Mouse (Mus musculus): ENCODE data around the gene Grin2c. TPM values are rescaled to one million over a fixed set of nuclear protein-coding genes. Genes with fewer than 3 reads are reported as not detected.

Gene Grin2c
- polyA plus RNA-seq, 1 experiment: 55.1 TPM

DNA sequence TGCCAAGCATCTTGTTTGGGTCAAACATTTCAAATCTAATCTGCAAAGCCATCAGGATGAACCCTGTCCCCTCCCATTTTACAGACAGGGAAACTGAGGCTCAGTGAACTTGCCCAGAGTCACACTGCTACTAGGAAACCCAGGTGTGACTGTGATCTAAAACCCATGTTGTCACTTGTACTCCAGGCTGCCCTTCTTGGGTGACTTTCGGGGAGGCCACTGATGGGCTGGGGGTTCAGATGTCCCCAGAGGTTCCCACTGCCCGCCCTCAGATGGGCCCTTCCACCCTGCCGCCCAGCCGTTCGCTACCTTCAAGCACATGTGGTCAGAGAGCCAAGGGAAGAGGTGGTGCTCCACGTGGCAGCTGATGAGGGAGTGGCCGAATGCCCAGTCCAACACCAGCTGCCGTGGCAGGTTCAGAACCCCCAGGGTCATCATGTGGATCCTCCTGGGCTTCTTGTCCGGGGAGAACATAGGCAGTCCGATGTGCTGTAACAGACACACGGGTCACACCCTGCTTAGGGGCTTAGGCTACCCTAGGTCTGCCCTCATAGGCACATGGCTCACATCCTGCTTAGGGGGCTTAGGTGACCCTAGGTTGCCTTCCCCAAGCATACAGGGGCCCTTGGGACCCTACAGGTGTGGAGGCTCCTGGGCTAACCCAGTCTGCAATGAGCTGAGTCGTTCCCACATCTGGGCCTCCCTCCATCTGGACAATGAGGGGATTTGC is 17.0 kb upstream of the Grin2c start:
- DNase-seq (ENCODE audit: extremely low spot score in 1 of 2, low spot score in 1 of 2): no peak

DNA sequence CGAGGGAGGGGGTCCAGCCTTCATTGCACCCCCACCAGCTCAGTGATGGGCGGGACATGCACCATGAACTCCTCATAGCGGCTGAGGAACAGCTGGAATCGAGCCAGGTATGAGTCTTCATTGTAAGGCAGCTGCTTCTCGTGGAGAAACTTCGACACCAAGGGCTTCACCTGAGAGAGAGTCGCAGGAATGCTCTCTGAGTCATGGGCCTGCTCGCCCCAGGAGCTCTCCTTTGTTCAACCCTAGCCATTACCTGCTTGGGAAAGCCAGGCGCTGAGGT is 16.4 kb upstream of the Grin2c start:
- DNase-seq (ENCODE audit: extremely low spot score in 1 of 2, low spot score in 1 of 2): no peak

DNA sequence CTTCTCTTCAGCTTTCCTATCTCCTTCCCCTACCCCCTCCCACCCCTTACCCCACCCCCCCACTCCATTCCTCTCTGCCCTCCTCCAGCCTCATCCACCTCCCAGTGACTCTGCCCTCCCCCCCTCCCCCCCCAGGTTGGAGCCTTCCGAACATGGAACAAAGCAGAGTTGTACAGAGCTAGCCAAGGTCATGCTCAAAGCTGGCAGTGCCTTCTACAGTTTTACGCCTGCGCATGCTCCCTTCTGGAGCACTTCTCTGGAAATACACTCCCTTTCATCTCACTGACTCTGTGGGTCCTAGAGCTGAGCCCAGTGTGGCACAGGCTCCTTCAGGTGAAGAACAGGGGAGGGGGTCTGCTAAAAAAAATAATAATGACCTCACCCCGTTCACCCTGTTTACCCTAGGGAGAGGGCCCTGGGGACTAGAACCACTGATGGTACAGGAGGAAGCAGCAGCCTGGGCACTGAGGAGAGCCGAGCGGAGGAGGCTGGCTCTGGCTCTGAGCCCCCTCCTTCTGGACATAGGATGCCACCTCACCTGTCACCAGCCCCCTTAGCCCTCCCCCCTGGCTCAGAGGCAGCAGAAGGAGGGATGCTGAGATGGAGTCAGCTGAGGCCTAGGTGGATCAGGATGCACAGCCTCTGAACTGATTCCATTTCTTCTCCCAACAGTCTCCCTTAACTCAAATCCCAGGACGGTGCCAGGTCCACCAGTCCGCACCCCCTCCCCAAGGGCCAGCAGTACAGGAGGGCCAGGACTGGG is 15.9 kb upstream of the Grin2c start:
- DNase-seq (ENCODE audit: extremely low spot score in 1 of 2, low spot score in 1 of 2): peak in 1 of 2 experiments; percentile 42

DNA sequence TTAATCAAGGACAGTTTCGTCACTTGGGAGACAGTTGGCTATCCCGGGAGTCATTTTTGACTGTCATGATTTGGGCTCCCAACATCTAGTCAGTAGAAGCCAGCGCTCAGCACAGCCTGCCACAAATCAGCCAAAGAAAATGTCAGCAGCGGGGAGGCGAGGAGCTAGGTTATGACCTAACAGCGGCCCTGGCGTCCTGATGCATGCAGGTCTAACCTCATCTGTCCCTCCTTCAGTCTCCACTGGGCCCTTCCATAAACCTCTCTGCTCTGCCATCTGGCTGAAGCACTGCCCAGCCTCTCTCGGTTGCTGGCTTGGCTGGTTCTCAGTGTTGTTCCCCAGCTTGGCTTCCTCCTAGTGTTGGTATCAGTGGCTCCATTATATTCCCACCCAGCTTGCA is 15.3 kb upstream of the Grin2c start:
- DNase-seq (ENCODE audit: extremely low spot score in 1 of 2, low spot score in 1 of 2): peak in 1 of 2 experiments; percentile 33

DNA sequence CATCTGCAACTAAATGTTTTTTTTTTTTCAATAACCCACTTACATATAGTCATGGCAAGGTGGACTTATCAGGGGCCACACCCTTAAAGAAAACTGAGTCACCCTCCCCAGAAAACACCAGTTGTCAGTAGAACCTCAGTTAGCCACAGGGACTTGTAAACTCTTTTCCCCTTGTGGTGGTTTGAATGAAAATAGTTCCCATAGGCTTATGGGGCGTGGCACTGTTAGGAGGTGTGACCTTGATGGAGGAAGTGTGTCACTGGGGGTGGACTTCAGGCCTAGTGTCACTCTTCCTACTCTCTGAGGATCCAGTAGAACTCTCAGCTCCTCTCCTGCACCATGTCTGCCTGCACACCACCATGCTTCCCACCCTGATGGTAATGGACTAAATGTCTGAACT is 12.7 kb upstream of the Grin2c start:
- DNase-seq (ENCODE audit: extremely low spot score in 1 of 2, low spot score in 1 of 2): no peak

DNA sequence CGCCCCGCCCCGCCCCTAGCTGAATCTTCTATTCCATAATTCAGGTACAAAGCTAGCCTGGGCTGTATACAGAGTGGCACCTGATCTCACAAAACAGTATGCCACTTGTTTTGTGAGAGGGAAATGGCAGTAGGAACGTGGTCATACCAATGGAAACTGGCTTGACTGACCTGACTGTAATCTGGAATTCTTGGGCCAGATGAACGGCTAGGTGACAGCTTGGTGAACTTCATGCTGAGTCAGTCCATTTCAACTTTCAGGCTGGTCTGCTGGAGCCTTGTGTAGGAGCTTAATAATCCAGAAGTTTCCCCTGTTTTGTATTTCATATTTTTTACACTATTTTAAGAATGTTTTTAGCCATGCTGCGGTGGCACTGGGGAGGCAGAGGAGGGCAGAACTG is 11.1 kb upstream of the Grin2c start:
- DNase-seq (ENCODE audit: extremely low spot score in 1 of 2, low spot score in 1 of 2): no peak

DNA sequence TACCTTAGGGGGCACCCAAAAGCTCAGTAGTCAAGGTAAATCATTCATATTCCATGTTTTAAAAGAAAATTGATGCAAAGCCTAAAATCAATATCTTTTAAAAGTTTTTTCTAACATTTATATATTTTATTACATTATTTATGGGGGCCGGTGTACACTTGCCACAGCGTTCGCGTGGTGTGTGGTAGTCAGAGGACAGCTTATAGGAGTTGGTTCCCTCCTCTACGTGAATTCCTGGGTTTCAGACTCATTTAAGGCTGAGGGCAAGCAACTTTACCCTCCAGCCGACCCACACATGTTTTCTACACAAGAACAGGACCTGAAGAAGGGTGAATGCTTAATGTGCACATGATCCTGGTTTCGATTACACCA is 10.5 kb upstream of the Grin2c start:
- DNase-seq (ENCODE audit: extremely low spot score in 1 of 2, low spot score in 1 of 2): no peak

DNA sequence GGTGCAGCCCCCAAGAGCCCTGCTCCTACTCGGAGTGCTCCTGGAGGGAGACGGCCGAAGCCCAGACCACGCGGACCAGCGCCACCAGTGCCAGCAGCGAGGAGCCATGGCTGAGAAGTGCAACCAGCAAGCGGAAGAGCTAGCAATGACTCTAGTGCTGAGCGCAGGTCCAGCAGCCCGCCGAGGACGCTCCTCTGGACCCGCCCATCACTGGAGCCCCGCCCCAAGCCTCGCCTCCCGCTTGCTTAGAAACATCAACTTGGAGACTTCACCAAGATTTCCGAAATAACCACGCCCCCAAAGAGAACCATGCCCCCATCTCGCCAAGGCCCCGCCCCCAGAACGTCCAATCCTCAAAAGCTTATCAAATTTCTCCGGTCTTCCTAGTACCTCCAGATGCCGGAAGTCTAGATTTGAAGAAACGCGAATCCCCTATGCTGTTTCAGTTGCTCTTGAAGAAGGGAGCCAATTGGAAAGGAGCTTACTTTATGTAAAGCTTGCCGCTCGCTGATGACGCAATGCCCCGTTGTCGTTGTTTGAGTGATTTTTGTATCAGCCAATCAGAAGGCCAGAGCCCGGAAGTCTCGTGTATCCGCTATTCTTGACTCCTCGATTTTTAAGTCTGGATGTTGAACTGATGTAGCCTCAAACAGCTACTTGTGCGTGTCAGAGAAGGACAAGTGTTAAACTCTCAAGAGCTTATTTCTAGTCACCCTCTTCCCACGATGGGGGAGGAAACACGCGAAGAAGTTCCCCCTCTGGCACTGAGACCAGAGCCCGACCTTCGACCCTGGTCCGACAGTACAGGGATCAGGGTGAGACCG is 9.9 kb upstream of the Grin2c start, which contains the start of gene Fdxr:
Fdxr (minus strand) TSS at position 271 of the 824 bp plus-strand sequence.
- peak; percentile 99 to 100 for DNase-seq (ENCODE audit: extremely low spot score in 1 of 2, low spot score in 1 of 2)

DNA sequence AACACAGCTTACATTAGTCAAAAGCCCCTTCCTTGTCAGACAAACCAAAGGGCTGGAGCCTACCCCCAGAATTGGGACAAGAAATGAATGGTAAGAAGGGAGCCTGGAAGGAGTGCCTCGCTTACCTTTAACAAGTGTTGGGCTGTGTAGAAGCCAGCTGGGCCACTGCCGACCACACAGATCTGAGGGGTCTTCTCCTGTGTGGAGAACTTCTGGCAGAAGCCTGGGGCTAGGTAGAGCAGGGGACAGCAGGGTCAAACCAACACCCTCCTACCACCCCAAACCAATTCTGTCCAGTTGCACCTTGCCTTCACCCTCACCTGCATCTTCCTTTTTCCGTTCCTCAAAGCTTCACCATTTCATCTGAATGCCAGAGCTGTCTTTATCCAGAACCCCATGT is 8.9 kb upstream of the Grin2c start:
- no peak for DNase-seq (ENCODE audit: extremely low spot score in 1 of 2, low spot score in 1 of 2)

DNA sequence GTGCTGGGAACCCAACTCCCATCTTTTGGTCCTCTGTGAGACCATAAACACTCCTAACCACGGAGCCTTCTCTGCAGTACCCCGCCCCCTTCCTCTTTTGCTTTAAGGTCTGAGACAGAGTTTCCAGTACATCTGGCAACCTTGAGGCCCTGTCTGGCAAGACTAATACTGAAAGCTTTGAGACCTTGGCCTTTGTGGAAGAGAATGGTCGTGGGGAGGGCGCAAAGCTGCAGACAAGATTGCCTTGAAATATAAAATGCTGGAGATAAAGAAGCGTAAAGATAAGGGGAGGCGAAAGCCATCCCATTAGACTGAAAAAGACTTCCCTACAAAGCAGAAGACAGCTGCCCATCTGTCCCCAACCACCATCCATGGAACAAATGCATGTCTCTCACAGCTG is 8.5 kb upstream of the Grin2c start:
- DNase-seq (ENCODE audit: extremely low spot score in 1 of 2, low spot score in 1 of 2): no peak

DNA sequence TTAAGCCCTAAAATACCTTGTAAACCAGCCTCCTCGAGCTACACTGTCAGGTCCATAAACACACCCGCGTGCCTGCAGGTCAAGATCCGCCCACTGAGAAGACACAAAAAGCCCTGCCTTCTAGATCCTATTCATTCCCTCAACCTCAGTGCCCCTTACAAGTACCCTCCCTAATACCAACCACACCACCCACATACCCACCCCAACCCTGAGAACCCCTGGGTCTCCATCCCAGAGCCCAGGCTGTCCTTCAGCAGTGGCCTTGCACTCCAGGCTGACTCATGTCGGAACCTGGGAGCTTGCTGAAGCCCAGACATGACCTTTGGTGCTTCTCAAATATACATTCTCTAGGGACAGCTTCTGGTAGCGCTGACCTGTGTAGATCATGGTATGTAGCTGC is 7.7 kb upstream of the Grin2c start:
- no peak for DNase-seq (ENCODE audit: extremely low spot score in 1 of 2, low spot score in 1 of 2)

DNA sequence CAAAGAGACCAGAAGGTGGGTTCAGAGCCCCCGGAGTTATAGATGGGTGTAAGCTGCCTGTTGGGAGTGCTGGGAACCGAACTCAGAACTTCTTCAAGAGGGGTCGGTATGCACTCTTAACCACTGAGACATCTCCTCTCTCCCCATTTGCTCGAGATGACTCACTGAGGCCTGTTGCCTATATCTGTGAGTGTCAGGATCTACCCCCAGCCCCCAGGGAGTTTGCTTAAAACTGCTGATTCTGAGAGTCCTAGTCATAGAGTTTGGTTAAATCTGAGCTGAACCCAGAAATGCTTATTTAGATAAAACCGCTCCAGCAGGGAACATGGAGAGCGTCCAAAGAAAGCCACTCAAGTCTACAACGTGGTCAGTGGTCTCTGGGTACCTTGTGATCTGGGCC is 7.1 kb upstream of the Grin2c start:
- no peak for DNase-seq (ENCODE audit: extremely low spot score in 1 of 2, low spot score in 1 of 2)

DNA sequence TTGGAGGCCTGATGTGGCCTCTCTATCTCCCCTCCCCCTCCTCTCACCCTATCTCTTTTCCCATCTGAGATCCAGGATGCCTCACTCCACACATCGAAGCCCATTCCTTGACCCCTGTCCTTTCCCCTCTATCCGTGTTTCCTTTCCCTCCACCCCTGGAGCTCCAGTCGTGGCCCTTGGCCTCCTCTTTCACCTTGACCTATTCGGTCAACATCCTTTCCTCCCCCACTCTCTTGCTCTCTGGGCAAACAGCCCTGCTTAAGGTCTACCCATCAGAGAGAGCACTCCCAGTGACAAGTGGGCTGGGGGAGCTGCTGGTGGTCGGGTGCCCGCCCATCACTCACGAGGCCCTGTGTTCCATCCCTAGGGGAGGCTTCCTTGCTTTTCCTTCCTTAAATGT is 6.7 kb upstream of the Grin2c start:
- DNase-seq (ENCODE audit: extremely low spot score in 1 of 2, low spot score in 1 of 2): no peak

DNA sequence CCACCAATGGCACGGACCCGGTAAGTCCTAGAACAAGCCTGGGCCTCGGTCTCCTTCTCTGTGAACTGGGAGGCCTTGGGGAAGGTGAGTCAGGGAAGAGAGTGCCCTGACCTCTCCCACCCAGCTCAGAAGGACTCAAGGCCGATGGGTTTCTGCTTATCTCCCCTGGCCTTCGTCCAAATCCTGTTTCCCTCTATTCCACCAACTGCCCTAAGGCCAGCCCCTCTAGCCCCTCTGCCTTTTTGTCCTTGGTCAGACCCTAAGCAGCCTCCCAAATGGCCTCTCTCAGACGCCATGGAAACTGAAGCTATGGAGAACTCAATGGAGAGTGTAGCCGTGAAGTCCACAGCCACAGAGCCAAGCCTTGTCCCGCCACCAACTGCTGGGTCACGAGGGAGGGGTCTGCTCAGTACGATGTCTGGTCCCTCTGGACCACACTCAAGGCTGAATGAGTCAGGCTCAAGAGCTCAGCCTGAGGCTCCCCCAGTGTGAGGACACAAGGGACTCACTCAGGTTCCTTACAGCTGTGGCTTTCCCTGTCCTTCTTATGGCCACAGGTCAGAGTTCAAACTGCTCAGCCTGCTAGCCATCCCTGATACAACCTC is 6.0 kb upstream of the Grin2c start:
- no peak for DNase-seq (ENCODE audit: extremely low spot score in 1 of 2, low spot score in 1 of 2)

DNA sequence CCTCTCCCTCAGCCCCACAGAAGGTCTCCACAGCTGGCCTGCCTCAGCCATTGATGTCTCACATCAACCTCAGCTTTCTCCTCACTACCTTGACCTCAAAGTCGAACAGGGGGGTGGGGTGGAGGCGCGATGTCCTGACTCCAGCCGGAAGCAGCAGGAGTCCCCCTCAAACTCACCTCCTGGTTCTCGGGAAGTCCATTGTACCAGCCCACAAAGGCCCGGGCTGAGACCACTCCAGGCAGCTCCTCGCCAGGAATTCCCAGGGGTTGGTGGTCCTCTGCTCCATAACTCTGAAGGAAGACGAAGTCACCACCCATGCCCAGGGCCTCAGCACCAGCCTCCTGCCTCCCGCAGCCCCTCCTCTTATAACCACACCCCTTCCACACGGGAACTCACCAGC is 4.4 kb upstream of the Grin2c start:
- DNase-seq (ENCODE audit: extremely low spot score in 1 of 2, low spot score in 1 of 2): no peak

DNA sequence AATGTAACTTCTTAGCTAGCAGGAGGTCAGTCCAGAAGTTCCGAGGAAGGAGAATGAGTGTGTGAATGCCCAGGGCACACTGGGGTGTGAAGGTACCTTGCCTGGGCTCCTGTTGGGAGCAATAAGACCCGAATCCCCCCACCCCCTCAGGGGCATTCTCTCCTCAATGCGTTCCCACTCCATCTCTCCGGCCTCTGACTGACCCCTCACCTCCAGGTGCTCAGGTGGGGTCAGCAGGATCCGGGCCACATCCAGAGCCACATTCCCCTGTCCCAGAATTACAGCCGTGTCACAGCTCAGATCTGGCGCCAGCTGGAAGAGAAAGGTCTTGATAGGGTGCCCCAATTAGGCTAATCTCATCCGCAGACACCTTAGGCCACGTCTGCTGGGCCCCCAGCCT is 4.0 kb upstream of the Grin2c start:
- DNase-seq (ENCODE audit: extremely low spot score in 1 of 2, low spot score in 1 of 2): no peak

DNA sequence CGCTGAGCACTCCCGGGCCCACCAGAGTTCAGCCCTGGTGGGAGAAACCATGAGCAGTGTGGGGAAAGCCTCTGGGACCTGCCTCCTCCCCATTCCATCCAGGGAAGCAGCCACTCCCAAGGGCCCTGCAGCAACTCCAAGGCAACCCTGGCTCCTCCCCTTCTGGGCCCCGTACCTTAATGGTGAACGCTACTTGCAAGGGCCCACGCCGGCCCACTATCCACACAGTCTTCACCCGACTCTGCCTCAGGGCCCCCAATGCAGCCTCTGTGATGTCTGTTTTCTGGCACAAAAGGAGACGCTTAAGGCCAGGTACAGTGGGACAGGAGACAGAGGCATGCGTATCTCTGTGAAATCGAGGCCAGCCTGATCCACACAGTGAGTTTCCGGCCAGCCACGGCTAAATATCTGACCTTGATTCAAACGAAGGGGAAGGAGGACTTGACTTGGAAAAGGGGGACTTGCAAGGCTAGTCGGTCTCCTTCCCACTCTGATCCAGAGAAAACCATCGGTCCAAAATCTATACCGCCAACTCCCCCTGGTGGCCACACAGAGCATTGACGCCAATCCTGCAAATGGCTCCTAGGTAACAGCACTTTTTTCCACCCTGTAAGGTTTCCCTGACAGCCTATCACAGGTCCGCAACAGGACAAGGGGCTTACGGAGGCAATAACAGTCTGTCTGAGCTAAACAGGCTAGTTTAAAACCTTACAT is 3.3 kb upstream of the Grin2c start:
- DNase-seq (ENCODE audit: extremely low spot score in 1 of 2, low spot score in 1 of 2): peak; percentile 53 to 94

DNA sequence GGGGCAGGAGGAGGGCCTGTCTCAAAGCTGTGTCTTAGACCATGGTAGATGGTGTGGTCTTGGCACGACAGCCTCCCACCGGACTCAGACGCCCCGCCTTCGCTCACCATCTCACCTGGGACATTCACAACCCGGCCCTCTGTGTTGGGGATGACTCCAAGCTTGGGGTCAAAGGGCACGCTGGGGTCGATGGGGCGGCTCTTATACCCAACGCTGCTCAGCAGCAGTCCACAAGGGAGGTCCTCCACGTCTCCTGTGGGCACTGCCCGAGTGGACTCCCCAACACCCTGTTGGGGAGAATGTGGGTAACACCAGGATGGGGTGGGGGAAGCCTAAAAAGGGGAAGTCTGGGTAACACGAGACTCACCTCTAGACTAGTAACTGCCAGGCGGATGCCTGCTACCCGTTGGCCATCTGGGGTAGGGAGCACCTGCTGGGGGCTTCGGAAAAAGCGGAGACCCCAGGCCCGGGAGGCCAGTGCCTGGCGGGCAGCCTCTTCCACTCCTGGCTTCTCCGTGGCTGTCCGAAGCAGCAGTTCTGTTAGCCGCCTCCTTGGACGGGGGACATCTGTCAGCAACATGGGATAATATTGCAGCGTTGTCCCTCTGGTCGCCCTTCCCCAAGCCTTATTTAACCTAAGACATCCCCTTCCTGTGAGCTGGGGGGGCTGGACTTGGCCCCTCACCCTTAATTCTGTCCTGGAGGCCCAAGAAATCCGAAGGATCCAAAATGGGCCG is 2.5 kb upstream of the Grin2c start:
- DNase-seq (ENCODE audit: extremely low spot score in 1 of 2, low spot score in 1 of 2): no peak

DNA sequence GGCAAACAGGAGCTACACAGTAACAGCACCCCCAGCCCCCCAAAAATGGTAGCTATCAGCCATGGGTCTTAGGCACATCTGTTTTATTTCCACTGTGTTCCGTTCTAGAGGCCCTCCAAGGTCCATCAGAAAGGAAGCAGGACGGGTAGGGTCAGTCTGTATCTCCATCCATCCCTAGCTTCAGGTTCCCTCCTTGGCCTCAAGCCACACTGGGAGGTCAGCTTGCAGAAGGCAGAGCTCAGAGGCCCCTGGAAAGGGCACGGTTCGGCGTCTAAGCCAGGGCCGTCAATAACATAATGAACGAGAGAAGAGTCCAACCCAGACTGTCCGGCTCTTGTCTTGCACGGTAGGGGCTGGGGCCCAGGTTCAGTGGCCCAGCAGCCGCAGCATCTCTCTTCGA is 915 bp upstream of the Grin2c start:
- DNase-seq (ENCODE audit: extremely low spot score in 1 of 2, low spot score in 1 of 2): no peak

DNA sequence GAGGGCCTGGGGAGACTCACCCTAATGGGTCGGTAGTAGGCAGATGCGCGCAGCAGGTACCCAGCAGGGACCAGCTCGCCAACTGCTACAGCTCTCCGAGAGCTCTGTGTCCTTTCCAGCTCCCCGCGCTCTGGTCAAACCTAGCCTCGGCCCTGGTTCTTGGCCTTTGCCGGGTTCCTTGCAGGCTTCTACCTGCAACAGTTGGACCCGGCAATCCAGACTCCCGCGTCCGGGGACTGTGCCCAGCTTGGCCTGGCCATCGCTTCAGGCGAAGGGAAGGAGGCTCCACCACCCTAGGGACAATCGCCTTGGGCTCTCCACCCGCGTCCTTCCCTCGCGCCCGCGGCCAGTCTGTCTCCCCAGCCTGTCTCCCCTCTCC is 654 bp downstream of the Grin2c start:
- DNase-seq (ENCODE audit: extremely low spot score in 1 of 2, low spot score in 1 of 2): no peak

Measured in frontal cortex, adult 2 months (tissue).